Mouse (Mus musculus) left cerebral cortex, adult 9 months (tissue): ENCODE measurements around the gene Asdurf.
A peak's percentile ranks its signal among the peaks of the same experiment; 100 is the strongest.
"Not testable (repeated sequence)": the region's sequence is repeated elsewhere in the genome, so short reads cannot be mapped to it uniquely, and the experiment has no call there.

Source experiments
- DNase-seq, 2 experiments: peaks; one replicate each; pipeline ENCODE4 v3.0.0; 2022; ENCODE audit warnings: low spot score in 2 of 2

Gene Asdurf

GRCm38 (mm10) chr1:53352327-53353261 is at the start of gene Asdurf, which contains the start of the genes Gm28551 and Asnsd1:
TSS of gene Asdurf (minus strand) at chr1:53352619.
TSS of gene Gm28551 (minus strand) at chr1:53352667.
TSS of gene Asnsd1 (minus strand) at chr1:53352752.
- DNase-seq: peak; percentile 93 to 98

GRCm38 (mm10) chr1:53393936-53394760 is 41.7 kb upstream of the Asdurf start:
- peak in 1 of 2 experiments; percentile 30 for DNase-seq

GRCm38 (mm10) chr1:53388762-53389161 is 36.3 kb upstream of the Asdurf start:
- no peak for DNase-seq

- no peak for DNase-seq
These were observed 31.8 kb upstream of the Asdurf start for GRCm38 (mm10) chr1:53384085-53384688.

- DNase-seq: no peak
These were observed 25.3 kb upstream of the Asdurf start for GRCm38 (mm10) chr1:53377731-53378130.

- not testable (repeated sequence) for DNase-seq
These were observed 23.5 kb upstream of the Asdurf start for GRCm38 (mm10) chr1:53375965-53376364.

- DNase-seq: no peak
These were observed 6.6 kb upstream of the Asdurf start for GRCm38 (mm10) chr1:53358988-53359387.

- no peak for DNase-seq
These were observed 11.3 kb downstream of the Asdurf start for GRCm38 (mm10) chr1:53341071-53341470.

- not testable (repeated sequence) for DNase-seq
These were observed 15.0 kb downstream of the Asdurf start for GRCm38 (mm10) chr1:53337403-53337802.

- DNase-seq: no peak
These were observed 17.0 kb downstream of the Asdurf start for GRCm38 (mm10) chr1:53335465-53335864.

GRCm38 (mm10) chr1:53333527-53333926 is 18.9 kb downstream of the Asdurf start:
- not testable (repeated sequence) for DNase-seq

GRCm38 (mm10) chr1:53324827-53325494 is 27.5 kb downstream of the Asdurf start:
- DNase-seq: no peak

GRCm38 (mm10) chr1:53324277-53324676 is 28.1 kb downstream of the Asdurf start:
- no peak for DNase-seq

- no peak for DNase-seq
These were observed 29.2 kb downstream of the Asdurf start for GRCm38 (mm10) chr1:53323254-53323653.

GRCm38 (mm10) chr1:53321662-53322344 is 30.6 kb downstream of the Asdurf start:
- DNase-seq: no peak

GRCm38 (mm10) chr1:53312989-53313967 is 39.1 kb downstream of the Asdurf start, which contains the start of gene Osgepl1:
TSS of gene Osgepl1 (plus strand) at chr1:53313624.
- peak; percentile 54 to 85 for DNase-seq

- DNase-seq: no peak
These were observed 51.9 kb downstream of the Asdurf start for GRCm38 (mm10) chr1:53300506-53300905.
